Mouse (Mus musculus): ENCODE measurements around the gene Slc41a2.

Gene Slc41a2

GRCm38 (mm10) chr10:83301687-83302086 lies 36.0 kb downstream of the Slc41a2 start:
- DNase-seq = peak; percentile 63 to 70

- DNase-seq = peak in 1 of 2 experiments; percentile 14
Observed at GRCm38 (mm10) chr10:83301054-83301453, 36.6 kb downstream of the Slc41a2 start.

- DNase-seq = no peak
Observed at GRCm38 (mm10) chr10:83297017-83297416, 40.7 kb downstream of the Slc41a2 start.

GRCm38 (mm10) chr10:83294746-83295145 lies 42.9 kb downstream of the Slc41a2 start:
- peak in 1 of 2 experiments; percentile 32 for DNase-seq

- no peak for DNase-seq
Observed at GRCm38 (mm10) chr10:83293352-83293751, 44.3 kb downstream of the Slc41a2 start.

GRCm38 (mm10) chr10:83291731-83292130 lies 46.0 kb downstream of the Slc41a2 start:
- no peak for DNase-seq

GRCm38 (mm10) chr10:83287828-83288227 lies 49.9 kb downstream of the Slc41a2 start:
- no peak for DNase-seq

GRCm38 (mm10) chr10:83286399-83286798 lies 51.3 kb downstream of the Slc41a2 start:
- DNase-seq = no peak

- DNase-seq = no peak
Observed at GRCm38 (mm10) chr10:83285724-83286256, 51.9 kb downstream of the Slc41a2 start.

- peak in 1 of 2 experiments; percentile 41 for DNase-seq
Observed at GRCm38 (mm10) chr10:83284916-83285315, 52.8 kb downstream of the Slc41a2 start.

GRCm38 (mm10) chr10:83266731-83267130 lies 71.0 kb downstream of the Slc41a2 start:
- DNase-seq = no peak

GRCm38 (mm10) chr10:83266241-83266640 lies 71.4 kb downstream of the Slc41a2 start:
- DNase-seq = no peak

GRCm38 (mm10) chr10:83264680-83265079 lies 73.0 kb downstream of the Slc41a2 start:
- no peak for DNase-seq

- no peak for DNase-seq
Observed at GRCm38 (mm10) chr10:83264056-83264455, 73.6 kb downstream of the Slc41a2 start.

GRCm38 (mm10) chr10:83261264-83261663 lies 76.4 kb downstream of the Slc41a2 start:
- DNase-seq = no peak

- peak in 1 of 2 experiments; percentile 27 for DNase-seq
Observed at GRCm38 (mm10) chr10:83251377-83251776, 86.3 kb downstream of the Slc41a2 start.

- no peak for DNase-seq
Observed at GRCm38 (mm10) chr10:83248036-83248435, 89.6 kb downstream of the Slc41a2 start.

- no peak for DNase-seq
Observed at GRCm38 (mm10) chr10:83245720-83246119, 92.0 kb downstream of the Slc41a2 start.

GRCm38 (mm10) chr10:83244131-83244530 lies 93.6 kb downstream of the Slc41a2 start:
- DNase-seq = peak; percentile 38 to 43

GRCm38 (mm10) chr10:83242106-83242686 lies 95.5 kb downstream of the Slc41a2 start:
- DNase-seq = no peak

- DNase-seq = no peak
Observed at GRCm38 (mm10) chr10:83234391-83234790, 103.3 kb downstream of the Slc41a2 start.

- DNase-seq = no peak
Observed at GRCm38 (mm10) chr10:83233967-83234366, 103.7 kb downstream of the Slc41a2 start.

GRCm38 (mm10) chr10:83228626-83229025 lies 109.1 kb downstream of the Slc41a2 start:
- DNase-seq = no peak

- peak in 1 of 2 experiments; percentile 45 for DNase-seq
Observed at GRCm38 (mm10) chr10:83224999-83225398, 112.7 kb downstream of the Slc41a2 start.

- DNase-seq = no peak
Observed at GRCm38 (mm10) chr10:83220847-83221246, 116.8 kb downstream of the Slc41a2 start.

Data from kidney, postnatal 25 days (tissue).